Mouse (Mus musculus) left cerebral cortex, postnatal 4 days (tissue): ENCODE measurements at regions not wholly inside any gene's neighbourhood (a gene's known extent, or its start where the extent isn't known, plus 50 kb on each side); places are given as distances from the start of the nearest gene placed in this dataset.
"Not testable (repeated sequence)": the region's sequence is repeated elsewhere in the genome, so short reads cannot be mapped to it uniquely, and the experiment has no call there.

Experiments
- DNase-seq: peaks from one replicate; pipeline ENCODE4 v3.0.0-alpha.2; 2022
- intact Hi-C: fragments of 180-260 bp; cut with DNase I; formaldehyde crosslinking; loops from one replicate; pipeline ENCODE4 v1.15.1; 2025

- intact Hi-C loops = no loop called here
- DNase-seq = no peak
Observed at GRCm38 (mm10) chr14:15842024-15842599, 403.3 kb upstream of the Lrrc3b start.

GRCm38 (mm10) chr14:15868520-15868919, 380.6 kb upstream of the Ngly1 start:
- no peak for DNase-seq

DNA sequence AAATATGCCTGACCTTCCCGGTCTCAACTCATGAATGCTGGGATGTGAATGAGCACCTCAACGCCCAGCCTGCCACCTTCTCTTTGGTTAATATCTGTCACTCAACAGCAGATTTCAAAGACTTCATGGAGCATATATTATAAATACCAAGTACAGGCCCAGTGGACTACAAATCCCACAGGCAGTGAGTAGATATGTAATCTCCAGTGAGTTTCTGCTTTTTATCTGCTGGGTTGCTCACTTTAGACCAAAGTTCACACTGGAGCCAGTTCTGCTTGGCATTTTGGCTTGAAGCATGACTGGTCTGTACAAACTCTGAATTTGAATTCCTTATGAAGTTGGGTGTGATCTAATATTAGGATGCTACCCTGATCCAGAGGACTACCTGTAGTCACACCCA, 377.1 kb upstream of the Ngly1 start:
- DNase-seq = no peak
- intact Hi-C loops = no loop called here

More at GRCm38 (mm10) chr14:15868520-15868919, 380.6 kb upstream of the Ngly1 start:
- intact Hi-C loops = no loop called here

- intact Hi-C loops = no loop called here
- DNase-seq = no peak
Observed at GRCm38 (mm10) chr14:15880146-15880545, 368.9 kb upstream of the Ngly1 start.

DNA sequence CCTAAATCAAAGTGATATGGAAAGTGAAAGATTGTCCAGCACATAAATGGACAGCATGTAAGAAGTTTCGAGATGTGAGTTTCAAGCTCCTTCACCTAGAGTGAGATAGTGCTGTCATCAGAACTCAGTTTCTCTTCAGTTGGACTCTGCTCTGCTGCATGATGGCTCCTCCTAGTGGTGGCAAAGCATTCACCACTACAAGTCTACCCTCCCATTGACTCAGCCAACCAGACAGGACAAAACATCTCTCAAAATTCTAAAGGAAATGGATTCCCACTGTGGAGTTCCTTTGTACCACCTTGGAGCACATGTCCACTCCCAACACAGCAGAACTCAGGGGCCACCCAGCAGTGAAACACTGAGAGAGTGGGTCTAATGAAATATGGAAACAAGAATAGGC, 367.8 kb upstream of the Ngly1 start:
- peak; percentile 9 for DNase-seq
- intact Hi-C loops = no loop called here

DNA sequence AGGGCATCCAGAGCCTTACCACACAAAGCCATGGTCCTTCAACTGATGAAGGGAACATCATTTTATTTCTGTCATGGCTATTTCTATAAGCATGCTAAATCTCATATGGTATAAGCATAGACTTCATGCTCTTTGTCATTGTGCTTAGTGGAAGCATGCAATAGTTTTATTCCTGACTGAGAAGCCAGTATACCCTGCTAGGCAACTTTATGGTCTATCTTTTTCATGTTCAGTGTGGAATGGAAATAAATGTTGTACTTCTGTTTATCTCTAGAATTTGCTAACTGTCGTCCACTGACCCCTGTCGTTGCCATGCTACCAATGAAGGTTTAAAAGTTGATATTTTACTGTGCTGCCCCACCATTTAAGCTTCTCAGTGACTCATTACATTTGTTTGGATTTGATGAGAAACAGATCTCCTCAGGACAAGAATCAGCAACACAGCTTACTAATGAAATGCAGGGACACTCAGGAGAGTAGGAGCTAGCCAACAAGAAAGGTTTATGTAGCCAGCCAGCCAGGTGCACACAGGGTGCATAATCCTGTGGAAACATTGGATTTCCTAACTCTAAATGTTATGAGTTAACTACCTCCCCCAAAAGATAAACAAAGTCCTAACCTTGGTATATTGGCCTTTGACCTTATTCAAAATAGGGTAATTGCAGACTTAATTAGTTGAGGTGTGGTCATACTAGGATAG, 364.3 kb upstream of the Ngly1 start:
- intact Hi-C loops = no loop called here
- DNase-seq = no peak

DNA sequence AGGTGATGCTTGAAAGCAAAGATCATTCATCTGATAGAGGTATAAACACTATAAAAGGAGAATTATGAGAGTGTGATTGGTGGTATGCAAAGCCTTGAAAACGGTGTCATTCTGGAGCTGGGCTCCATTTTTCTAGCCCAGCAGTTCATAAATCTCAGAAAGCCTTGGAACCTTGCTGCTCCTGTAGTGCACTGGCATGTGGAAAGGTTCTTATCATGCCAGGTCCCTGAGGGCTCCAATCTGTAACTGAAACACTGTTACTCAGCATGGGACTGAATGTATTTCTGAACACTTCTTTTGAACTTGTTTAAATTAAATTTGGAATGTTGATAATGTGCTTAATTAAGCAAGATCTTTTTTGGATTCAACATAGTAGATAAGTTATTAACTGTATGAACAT, 352.0 kb upstream of the Ngly1 start:
- DNase-seq = no peak
- intact Hi-C loops = no loop called here

DNA sequence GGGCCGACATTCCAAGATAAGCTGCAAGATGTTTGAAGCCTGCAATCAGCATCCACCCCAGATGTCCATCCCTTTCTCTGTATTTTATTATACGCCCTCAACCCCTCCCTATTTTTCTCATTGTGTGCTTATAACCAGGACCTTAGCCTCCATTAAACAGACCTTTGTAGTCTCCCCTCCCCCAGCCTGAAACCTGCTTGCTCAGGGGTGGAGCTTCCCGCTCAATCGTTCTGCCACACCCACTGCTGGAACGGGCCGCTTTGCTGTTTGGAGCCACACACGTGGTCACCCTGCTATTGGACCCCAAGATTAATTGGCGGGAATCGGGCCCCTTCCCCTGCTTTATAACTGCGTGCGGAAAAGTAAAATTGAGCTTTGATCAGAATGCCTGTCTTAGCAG, 342.7 kb upstream of the Ngly1 start:
- intact Hi-C loops = not testable (repeated sequence)

DNA sequence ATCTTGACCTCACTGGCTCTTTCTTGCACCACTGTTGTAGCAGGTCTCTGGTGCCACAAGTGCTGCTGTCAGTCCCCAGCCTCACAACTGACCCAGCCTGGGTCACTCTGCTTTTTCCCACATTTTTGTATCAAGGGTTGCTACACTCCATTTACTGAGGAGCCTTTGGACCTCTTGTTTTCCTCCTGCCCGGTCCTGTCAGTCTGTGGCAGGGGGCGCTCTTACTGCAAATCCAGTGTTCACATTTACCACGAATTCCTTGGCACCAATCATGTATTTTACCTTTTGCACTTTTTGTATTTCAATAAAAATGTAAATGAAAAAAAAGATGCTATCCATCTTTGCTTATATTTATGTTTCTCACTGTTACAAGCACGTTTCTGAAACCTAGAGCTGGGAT, 335.9 kb upstream of the Ngly1 start:
- intact Hi-C loops, DNase-seq: not testable (repeated sequence)

More for the DNA sequence above, 342.7 kb upstream of the Ngly1 start:
- DNase-seq = not testable (repeated sequence)

DNA sequence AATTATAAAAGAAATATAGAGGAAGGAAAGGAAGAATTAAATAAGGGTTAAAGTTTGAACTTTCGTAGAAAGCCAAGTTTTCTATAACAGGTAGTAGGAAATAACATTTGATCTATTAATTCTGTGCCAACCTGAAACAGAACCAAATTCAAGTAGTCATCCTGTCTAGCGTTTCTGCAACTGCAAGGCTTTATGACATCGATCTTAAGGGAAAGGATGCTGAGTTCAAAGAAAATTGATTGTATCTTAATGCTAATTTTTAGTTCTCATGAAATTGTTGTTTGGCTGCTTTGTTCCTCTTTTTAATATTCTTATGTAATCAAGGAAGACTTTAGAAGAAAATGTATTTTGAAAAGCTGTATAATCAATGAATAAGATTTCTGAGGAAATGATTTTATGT, 334.9 kb upstream of the Ngly1 start:
- intact Hi-C loops = no loop called here
- DNase-seq = no peak

DNA sequence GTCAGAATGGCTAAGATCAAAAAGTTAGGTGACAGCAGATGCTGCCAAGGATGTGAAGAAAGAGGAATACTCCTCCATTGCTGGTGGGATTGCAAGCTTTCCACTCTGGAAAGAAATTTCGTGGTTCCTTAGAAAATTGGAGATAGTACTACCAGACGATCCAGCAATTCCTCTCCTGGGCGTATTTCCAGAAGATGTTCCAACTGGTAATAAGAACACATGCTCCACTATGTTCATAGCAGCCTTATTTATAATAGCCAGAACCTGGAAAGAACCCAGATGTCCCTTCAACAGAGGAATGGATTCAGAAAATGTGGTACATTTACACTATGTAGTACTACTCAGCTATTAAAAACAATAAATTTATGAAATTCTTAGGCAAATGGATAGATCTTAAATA, 324.4 kb upstream of the Ngly1 start:
- intact Hi-C loops, DNase-seq: not testable (repeated sequence)

DNA sequence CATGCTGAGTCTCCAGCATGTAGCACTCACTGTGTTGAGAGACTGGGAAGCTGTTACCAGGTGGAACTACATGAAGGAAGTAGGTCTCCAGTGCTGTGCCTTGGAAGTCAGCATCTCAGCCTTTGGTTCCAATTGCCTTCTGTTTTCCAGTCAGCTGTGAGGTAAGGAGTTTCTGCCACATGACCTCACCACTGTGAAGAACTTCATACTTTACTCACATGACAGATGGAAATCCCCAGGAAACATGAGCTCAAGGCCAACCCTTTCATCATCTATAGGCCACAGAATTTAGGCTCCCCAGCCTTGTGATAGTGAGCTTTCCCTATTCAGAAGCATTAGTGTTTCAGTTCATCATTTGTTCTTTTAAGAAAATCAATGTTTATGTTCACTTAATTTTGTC, 314.4 kb upstream of the Ngly1 start:
- intact Hi-C loops = no loop called here
- no peak for DNase-seq

DNA sequence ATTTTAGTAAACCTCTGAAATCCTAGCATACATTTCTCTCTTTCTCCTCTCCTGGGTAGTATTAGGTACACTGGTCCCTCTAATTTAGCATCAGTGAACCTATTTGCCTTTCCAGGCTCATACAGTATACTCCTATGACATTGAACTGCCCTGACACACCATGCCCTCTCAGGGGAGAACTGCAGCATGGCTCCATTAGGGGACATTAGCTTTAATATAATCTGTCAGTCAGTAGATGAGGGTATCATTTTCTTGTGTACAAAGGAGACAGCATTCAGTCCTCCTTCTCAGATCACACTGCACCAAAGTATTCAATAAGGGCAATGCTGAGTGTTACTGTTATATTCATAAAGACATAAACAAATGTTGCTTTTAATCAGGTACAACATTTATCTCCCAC, 278.8 kb upstream of the Ngly1 start:
- no peak for DNase-seq
- intact Hi-C loops = no loop called here

- DNase-seq = no peak
- intact Hi-C loops = no loop called here
Observed at GRCm38 (mm10) chr14:15970767-15971166, 278.3 kb upstream of the Ngly1 start.

DNA sequence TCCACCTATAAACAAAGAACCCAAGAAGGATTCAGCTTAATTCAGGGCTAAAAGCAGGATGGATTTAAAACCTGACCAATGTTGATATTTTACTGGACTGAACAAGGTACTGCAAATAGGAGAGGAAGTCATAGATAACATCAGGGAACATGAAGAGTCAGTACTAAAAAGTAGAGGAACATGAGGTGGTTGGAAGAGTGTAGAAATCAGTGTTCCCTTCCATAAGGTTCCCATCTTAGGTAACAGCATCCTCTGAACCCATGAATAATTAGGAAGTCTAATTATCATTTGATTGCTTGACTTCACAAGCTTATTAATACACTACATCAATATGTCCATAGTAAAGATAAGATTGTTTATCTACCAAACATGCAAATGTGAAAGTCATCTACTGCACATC, 277.8 kb upstream of the Ngly1 start:
- DNase-seq = no peak
- intact Hi-C loops = no loop called here

GRCm38 (mm10) chr14:15977366-15977765, 271.7 kb upstream of the Ngly1 start:
- DNase-seq = no peak
- intact Hi-C loops = no loop called here

- intact Hi-C loops = no loop called here
- no peak for DNase-seq
Observed at GRCm38 (mm10) chr14:15978329-15978728, 270.8 kb upstream of the Ngly1 start.

DNA sequence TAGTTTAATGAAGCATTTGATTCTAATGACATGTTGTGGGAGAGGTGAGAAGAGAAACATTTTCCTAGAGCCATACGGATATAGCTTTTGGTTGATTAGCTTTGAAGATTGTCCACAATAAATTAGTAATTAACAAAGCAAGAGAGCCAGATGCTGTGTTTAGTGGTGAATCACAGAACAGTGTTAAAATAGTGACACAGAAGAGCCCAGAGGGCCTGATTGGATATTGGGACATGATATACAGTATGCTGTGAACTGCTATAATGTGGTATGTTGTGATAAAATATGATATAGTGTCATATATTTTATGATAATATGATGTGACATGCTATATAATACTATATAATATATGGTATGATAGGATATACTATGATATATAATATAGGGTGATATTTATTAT, 243.7 kb upstream of the Ngly1 start:
- intact Hi-C loops = no loop called here
- DNase-seq = no peak

DNA sequence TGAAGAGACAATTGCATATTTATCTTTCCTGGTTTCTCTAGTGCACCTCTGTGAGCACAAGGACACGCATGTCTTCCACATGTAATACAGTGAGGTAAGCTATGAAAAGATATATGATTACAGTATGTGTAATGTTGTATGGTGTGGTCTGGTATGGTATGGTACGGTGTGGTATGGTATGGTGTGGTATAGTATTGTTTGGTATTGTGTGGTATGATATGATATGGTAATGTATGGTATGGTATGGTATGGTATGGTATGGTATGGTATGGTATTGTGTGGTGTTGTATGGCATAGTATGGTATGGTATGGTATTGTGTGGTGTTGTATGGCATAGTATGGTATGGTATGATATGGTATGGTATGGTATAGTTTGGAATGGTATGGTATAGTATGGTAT, 242.1 kb upstream of the Ngly1 start:
- DNase-seq = no peak
- intact Hi-C loops = no loop called here

DNA sequence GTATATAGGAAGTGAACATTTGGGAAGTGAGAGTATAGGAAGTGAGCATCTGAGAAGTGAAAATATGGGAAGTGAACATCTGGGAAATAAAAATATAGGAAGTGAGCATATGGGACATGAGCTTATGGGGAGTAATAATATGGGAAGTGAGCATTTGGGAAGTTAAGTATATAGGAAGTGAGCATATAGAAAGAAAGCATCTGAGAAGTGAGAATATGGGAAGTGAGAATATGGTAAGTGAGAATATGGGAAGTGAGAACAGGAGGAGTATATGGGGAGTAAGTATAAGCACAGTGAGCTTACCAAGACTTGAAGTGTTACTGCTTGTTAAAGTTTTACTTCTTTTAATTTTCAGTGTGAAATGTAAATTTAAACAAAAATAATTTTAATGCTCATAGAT, 239.3 kb upstream of the Ngly1 start:
- intact Hi-C loops = no loop called here
- no peak for DNase-seq

GRCm38 (mm10) chr14:16023853-16024252, 225.2 kb upstream of the Ngly1 start:
- intact Hi-C loops = no loop called here
- no peak for DNase-seq

GRCm38 (mm10) chr14:16037771-16038170, 211.3 kb upstream of the Ngly1 start:
- intact Hi-C loops = no loop called here
- no peak for DNase-seq

DNA sequence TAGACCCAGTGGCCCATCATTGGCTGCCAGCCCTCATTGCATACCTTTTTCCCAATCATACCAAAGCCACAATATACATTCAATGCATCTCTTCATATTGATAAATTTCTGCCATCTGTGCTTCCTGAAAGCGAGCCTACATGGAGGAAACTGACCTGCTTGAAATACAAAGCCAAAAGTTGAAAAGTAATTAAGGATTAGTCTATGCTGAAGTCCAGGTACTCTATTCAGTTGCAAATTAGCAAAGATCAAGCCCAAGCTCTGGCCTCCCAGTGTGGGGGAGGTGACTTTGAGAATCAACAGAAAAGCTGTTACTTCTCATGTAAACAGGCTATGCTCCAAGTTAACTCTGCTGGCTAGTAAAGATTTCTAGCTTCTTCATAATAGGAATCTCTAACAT, 210.7 kb upstream of the Ngly1 start:
- DNase-seq = no peak
- intact Hi-C loops = no loop called here
